Mouse (Mus musculus) C2C12 (cell line): ENCODE measurements around the gene Foxp1. TPM values are rescaled to one million over a fixed set of nuclear protein-coding genes. Genes with fewer than 3 reads are reported as not detected.

Experiments used
- H3K27me3 ChIP-seq: one replicate; pipeline ENCODE4 v1.6.1; 2011; ENCODE audit not compliant: control insufficient read depth, insufficient read depth, insufficient read length
- H3K36me3 ChIP-seq: one replicate; pipeline ENCODE4 v1.6.1; 2011; ENCODE audit not compliant: control insufficient read depth, insufficient read depth
- H3K4me3 ChIP-seq: one replicate; pipeline ENCODE4 v1.5.1; 2011; ENCODE audit warnings: mild to moderate bottlenecking, control low read depth; ENCODE audit not compliant: poor library complexity, insufficient read depth, severe bottlenecking
- H3K79me2 ChIP-seq: one replicate; pipeline ENCODE4 v1.6.1; 2011; ENCODE audit not compliant: control insufficient read depth, insufficient read depth
- H3K79me3 ChIP-seq: one replicate; pipeline ENCODE4 v1.6.1; 2011; ENCODE audit warnings: low read depth, control low read depth
- H3ac ChIP-seq: one replicate; pipeline ENCODE3; 2011; ENCODE audit warnings: low read depth; ENCODE audit not compliant: control insufficient read depth, insufficient read length
- CEBPB ChIP-seq: IDR thresholded peaks from one replicate; pipeline ENCODE4 v1.6.1; 2011; ENCODE audit warnings: low read depth, mild to moderate bottlenecking, control low read depth, moderate library complexity
- CTCF ChIP-seq: IDR thresholded peaks from one replicate; pipeline ENCODE4 v1.5.1; 2011; ENCODE audit not compliant: control insufficient read depth, insufficient read depth, insufficient read length
- FOSL1 ChIP-seq: IDR thresholded peaks from one replicate; pipeline ENCODE4 v1.8.0; 2011; ENCODE audit warnings: mild to moderate bottlenecking, low read length; ENCODE audit not compliant: poor library complexity, insufficient read depth, severe bottlenecking
- MAX ChIP-seq: IDR thresholded peaks from one replicate; pipeline ENCODE4 v1.6.1; 2011; ENCODE audit warnings: mild to moderate bottlenecking, control low read depth
- MYOD1 ChIP-seq: IDR thresholded peaks from one replicate; pipeline ENCODE4 v1.6.1; 2011; ENCODE audit warnings: low read depth; ENCODE audit not compliant: control insufficient read depth, insufficient read length
- MYOG ChIP-seq: IDR thresholded peaks from one replicate; pipeline ENCODE4 v1.6.1; 2011; ENCODE audit not compliant: control insufficient read depth, insufficient read length; ENCODE audit errors: extremely low read depth
- USF1 ChIP-seq: IDR thresholded peaks from one replicate; pipeline ENCODE4 v1.6.1; 2011; ENCODE audit warnings: low read depth, mild to moderate bottlenecking, control low read depth, moderate library complexity
- polyA plus RNA-seq: library from polyadenylated mRNA; unstranded; fragments of >200 nt; fragmentation: generic; extraction: Trizol; gene quantifications from one replicate; pipeline ENCODE4 v1.2.1, GENCODE M21; 2012; ENCODE audit warnings: missing spikeins

The Foxp1 gene
- polyA plus RNA-seq, 1 experiment = 25.9 TPM

DNA sequence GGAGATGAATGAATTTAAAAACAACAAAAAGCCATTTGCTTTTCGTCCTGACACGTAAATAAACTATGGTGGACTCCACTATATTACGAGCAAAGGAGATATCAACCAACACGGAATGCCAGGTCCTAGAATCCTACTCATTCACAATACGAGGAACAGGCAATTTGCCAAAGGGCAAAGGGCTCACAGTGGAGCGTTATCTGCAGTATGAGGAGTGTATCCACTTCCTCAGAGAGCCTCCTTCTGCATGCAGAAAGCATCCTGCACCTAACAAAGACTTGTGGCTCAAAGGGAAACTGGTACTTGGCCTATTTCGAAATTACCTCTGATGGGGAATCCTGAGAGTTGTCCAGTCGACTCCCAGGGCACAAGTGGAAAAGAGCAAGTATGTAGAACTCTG lies 328.8 kb downstream of the Foxp1 start:
- TF ChIP-seq CTCF (no peak), USF1 (no peak), MYOG (no peak), MAX (no peak), CEBPB (no peak)
- no peaks in the 10 kb centered on the region for H3K27me3 ChIP-seq
- no peaks in the 10 kb centered on the region for H3K79me3 ChIP-seq
- no peak overlapping the region for H3ac ChIP-seq
- H3K4me3 ChIP-seq = no peak overlapping the region
- no peaks in the 10 kb centered on the region for H3K36me3 ChIP-seq
- H3K79me2 ChIP-seq = no peaks in the 10 kb centered on the region

DNA sequence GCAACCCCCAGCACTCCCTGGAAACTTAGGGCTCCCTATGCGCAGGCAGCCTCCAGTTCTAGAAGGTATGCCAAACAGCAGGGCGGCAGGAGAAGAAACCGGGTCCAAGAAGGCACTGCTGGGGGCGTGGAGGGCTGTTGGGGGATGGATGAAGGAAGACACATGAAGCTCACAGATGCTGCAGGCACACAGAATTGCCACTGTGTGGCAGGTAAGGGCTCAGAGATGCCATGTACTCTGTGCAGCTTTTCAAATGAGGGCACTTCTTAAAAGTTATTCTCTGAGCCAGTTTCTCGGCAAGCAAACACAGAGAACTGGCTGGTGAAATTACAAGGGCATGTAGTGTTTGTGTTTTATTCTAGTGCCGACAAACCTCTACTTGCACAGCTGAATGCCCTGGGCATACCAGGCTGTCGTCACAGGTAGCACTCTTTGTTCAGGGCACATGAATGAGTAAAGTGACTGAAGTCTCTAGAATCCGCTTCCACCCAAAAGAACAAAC lies 330.8 kb downstream of the Foxp1 start:
- H3K79me2 ChIP-seq = no peaks in the 10 kb centered on the region
- no peak overlapping the region for H3K4me3 ChIP-seq
- H3K27me3 ChIP-seq = no peaks in the 10 kb centered on the region
- no peaks in the 10 kb centered on the region for H3K36me3 ChIP-seq
- TF ChIP-seq CTCF (no peak), CEBPB (no peak), MYOG (no peak), FOSL1 (no peak), MYOD1 (no peak), USF1 (no peak), MAX (no peak)
- no peaks in the 10 kb centered on the region for H3K79me3 ChIP-seq
- H3ac ChIP-seq = no peak overlapping the region

DNA sequence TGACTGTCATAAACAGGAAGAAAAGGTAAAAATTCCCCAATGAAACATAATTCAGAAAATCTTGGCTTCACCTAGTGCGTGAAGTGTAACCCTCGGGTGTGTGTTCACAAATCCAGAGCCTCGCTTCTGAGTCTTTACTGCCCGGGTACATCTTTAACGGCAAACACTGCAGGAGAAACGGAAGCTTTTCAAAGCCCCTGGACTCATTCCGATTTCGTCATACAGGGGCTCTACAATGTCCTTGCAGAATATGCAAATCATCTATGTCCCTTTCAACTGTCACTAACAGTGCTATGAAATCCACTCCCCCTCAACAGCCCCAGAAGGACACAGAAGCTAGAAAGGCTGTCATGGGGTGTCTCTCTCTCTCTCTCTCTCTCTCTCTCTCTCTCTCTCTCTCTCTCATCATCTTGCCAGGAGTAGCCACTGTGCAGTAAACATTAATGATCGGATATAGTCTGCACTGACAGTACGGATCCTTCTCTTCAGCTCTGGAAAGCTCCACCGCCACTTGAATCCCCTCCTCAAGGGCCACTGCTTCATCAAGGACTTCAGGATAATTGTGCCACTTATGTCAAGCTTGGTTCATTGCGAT lies 331.4 kb downstream of the Foxp1 start:
- H3K79me2 ChIP-seq = no peaks in the 10 kb centered on the region
- H3K4me3 ChIP-seq = no peak overlapping the region
- TF ChIP-seq MAX = no peak
- TF ChIP-seq MYOD1 = no peak
- no peak for TF ChIP-seq FOSL1
- no peak for TF ChIP-seq USF1
- no peak for TF ChIP-seq CEBPB
- no peak for TF ChIP-seq CTCF
- TF ChIP-seq MYOG = no peak
- no peaks in the 10 kb centered on the region for H3K79me3 ChIP-seq
- no peaks in the 10 kb centered on the region for H3K36me3 ChIP-seq
- H3ac ChIP-seq = no peak overlapping the region
- H3K27me3 ChIP-seq = no peaks in the 10 kb centered on the region

DNA sequence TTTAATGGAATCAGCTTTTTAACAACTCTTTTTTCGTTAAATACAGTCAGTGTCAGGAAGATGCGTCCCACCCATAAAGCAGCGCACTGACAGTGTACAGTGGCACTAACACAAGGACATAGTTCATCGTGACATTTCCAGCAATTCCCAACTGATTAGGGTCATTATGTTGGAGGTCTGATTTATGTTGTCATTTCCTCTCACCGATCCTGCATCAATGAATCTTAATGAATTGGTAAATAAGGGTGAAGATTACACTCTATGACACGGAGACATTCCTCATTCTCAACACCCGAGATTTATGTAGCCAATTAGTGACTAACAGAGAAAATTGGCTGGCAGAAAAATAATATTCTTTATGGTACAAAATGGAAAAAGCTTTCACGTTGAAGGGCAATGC lies 332.6 kb downstream of the Foxp1 start:
- TF ChIP-seq FOSL1 = no peak
- no peak for TF ChIP-seq MYOG
- no peak for TF ChIP-seq MYOD1
- TF ChIP-seq CEBPB = no peak
- TF ChIP-seq USF1 = no peak
- no peak for TF ChIP-seq CTCF
- no peak for TF ChIP-seq MAX

DNA sequence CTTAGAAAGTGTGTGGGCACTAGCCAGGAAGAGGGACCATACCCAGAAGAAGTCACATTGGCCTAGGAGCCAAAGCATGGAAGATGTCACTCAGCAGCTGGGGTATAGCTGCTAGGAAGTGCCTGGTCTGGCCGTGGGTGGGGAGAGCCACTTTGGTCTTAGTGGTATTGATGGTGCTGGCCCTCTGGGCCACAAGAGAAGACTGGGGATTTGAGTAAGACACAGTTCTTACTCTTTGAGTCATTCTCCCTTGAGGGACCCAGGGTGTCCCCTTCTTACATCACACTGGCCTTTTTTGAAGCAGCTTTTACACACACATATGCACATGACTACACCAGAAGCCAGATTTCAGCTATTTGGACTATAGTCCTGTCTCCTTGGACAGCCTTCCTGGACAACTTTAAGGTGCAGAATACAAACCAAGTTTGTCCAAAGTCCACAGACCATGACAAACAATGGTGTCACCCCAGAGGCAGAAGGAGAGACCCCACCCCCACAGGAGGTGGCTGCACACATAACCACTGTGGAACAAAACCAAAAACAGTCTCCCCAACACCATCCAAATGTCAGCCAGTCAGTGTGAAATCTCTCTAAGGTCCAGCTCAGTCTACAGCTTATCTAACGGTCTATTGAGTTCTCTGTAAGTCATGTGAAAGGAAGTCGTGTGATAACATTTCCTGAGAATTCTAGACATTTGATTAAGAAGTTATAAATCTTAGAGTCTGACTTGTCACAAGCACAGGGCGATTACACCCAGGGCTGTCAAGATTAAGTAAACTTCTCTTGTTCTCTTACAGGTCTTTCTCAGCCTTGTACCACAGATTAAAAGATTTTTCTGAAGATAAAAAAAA lies 333.9 kb downstream of the Foxp1 start:
- no peaks in the 10 kb centered on the region for H3K36me3 ChIP-seq
- no peaks in the 10 kb centered on the region for H3K79me2 ChIP-seq
- no peaks in the 10 kb centered on the region for H3K27me3 ChIP-seq
- no peak overlapping the region for H3ac ChIP-seq
- H3K79me3 ChIP-seq = no peaks in the 10 kb centered on the region
- H3K4me3 ChIP-seq = no peak overlapping the region
- TF ChIP-seq CTCF (no peak), CEBPB (no peak), MYOD1 (no peak), MAX (no peak), MYOG (no peak), FOSL1 (no peak), USF1 (no peak)

More for the DNA sequence above, 332.6 kb downstream of the Foxp1 start:
- Histone ChIP-seq H3ac (no peak overlapping the region), H3K36me3 (no peaks in the 10 kb centered on the region), H3K27me3 (no peaks in the 10 kb centered on the region), H3K79me2 (no peaks in the 10 kb centered on the region), H3K79me3 (no peaks in the 10 kb centered on the region), H3K4me3 (no peak overlapping the region)
